Mouse (Mus musculus): ENCODE measurements around the gene Ccnf. TPM values are rescaled to one million over a fixed set of nuclear protein-coding genes. Genes with fewer than 3 reads are reported as not detected.

Gene Ccnf
- total RNA-seq (2012; rRNA removed) (40.1 and 40.9 TPM in 2 replicates), total RNA-seq (2014; rRNA removed) (26.4 and 27.7 TPM in 2 replicates), polyA plus RNA-seq (2012; ENCODE audit: insufficient read length, low read depth) (57.6 and 60.7 TPM in 2 replicates)

DNA sequence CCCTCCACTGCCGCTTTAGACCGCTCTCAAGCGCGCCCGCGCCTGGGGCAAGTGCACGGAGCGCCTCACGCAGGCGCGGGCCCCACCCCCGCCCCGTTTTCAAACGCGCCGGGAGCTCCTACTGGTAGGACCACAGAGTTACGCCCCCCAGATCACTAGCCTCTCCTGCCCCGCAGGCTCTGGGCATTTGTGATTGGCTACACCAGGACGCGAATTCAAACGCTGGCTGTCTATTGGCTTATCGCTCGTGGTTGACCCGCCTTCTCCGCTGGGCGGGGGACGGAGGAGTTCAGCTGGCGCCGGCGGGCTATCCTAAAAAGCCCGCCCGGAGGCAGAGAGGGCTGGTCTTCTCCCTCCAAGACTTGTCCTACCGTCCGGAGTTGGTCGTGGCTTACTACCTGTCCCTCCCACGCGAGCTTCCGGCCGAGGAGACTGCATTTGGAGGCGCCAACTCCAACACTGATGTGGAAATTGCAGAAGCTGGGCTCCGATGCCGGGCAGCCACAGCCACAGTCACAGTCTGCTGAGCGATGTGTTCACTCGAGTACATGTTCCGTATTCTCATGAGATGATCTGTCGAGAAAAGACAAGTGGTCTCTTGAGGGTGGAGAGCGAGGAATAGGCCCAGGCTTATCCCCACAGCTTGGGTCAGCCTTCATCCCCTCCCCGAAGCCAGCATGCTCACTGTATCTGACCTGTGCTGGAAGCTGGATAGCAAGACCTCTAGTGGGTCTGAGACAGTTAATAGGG is at the start of gene Ccnf:
Gene Ccnf, minus strand, starts transcription at position 165 of the 750 bp plus-strand sequence.
- no peaks in the 10 kb centered on the region for H3K9me3 ChIP-seq (replicated peaks; ENCODE audit: low read length)
- peaks cover 15% of the 10 kb centered on the region for H3K79me2 ChIP-seq (replicated peaks; ENCODE audit: control insufficient read depth, extremely low read depth, insufficient read depth, poor library complexity, severe bottlenecking)
- H3K36me3 ChIP-seq (replicated peaks in 1 of 2; ENCODE audit: control insufficient read depth in 1 of 2, insufficient read depth in 1 of 2, low read length in 1 of 2): peaks cover 11 to 22% of the 10 kb centered on the region in 2 experiments
- H3K4me3 ChIP-seq (replicated peaks in 1 of 3; ENCODE audit: low read depth in 2 of 3, low read length in 2 of 3, poor library complexity in 1 of 3): peak within 1 kb of the TSS; percentile 73 to 93 (median 81)
- DNase-seq (ENCODE audit: extremely low read depth): peak; percentile 98
- TF ChIP-seq JUN (IDR thresholded peaks at IDR 0.05; ENCODE audit: insufficient read depth, low read depth, low read length): no peak
- TF ChIP-seq GABPA (IDR thresholded peaks at IDR 0.05; ENCODE audit: insufficient replicate concordance, low read depth, low read length): no peak
- no peak for TF ChIP-seq CTCF (conservative IDR thresholded peaks at IDR 0.05 in 1 of 2, IDR thresholded peaks at IDR 0.05 in 1 of 2; ENCODE audit: low read depth in 2 of 2, low read length in 2 of 2)
- peak; percentile 89 for TF ChIP-seq SIN3A (IDR thresholded peaks at IDR 0.05; ENCODE audit: low read length)
- TF ChIP-seq IRF4 (IDR thresholded peaks at IDR 0.05; ENCODE audit: low read depth, low read length): peak; percentile 26
- TF ChIP-seq RAD21 (IDR thresholded peaks at IDR 0.05; ENCODE audit: low read depth, low read length): no peak
- peak; percentile 53; the same call in 1 of the 2 replicates for TF ChIP-seq TBP (conservative IDR thresholded peaks at IDR 0.05; ENCODE audit: low read depth, low read length)
- no peak for TF ChIP-seq ETS1 (conservative IDR thresholded peaks at IDR 0.05; ENCODE audit: low read depth, low read length)
- TF ChIP-seq ZNF384 (IDR thresholded peaks at IDR 0.05; ENCODE audit: low read depth, low read length): no peak
- TF ChIP-seq TCF12 (IDR thresholded peaks at IDR 0.05; ENCODE audit: low read depth, low read length): peak; percentile 83
- TF ChIP-seq CHD2 (IDR thresholded peaks at IDR 0.05; ENCODE audit: low read length): peak; percentile 92
- no peak for TF ChIP-seq CHD1 (IDR thresholded peaks at IDR 0.05; ENCODE audit: low read depth, low read length)
- peak; percentile 66; the same call in 1 of the 2 replicates for TF ChIP-seq POLR2AphosphoS2 (IDR thresholded peaks at IDR 0.05; ENCODE audit: low read depth, low read length)
- TF ChIP-seq EP300 (IDR thresholded peaks at IDR 0.05; ENCODE audit: low read length): no peak
- no peak for TF ChIP-seq JUND (conservative IDR thresholded peaks at IDR 0.05; ENCODE audit: low read depth, low read length)
- peak; percentile 96 for TF ChIP-seq MAZ (IDR thresholded peaks at IDR 0.05; ENCODE audit: low read depth, low read length)
- TF ChIP-seq POLR2A (IDR thresholded peaks at IDR 0.05; ENCODE audit: low read depth, low read length): peak; percentile 94
- TF ChIP-seq MAX (IDR thresholded peaks at IDR 0.05; ENCODE audit: low read length): peak; percentile 54; the same call in 1 of the 2 replicates
- TF ChIP-seq ELF1 (IDR thresholded peaks at IDR 0.05; ENCODE audit: low read depth, low read length): peak; percentile 46; the same call in 1 of the 2 replicates
- TF ChIP-seq PAX5 (IDR thresholded peaks at IDR 0.05; ENCODE audit: low read length): no peak
- TF ChIP-seq UBTF (IDR thresholded peaks at IDR 0.05; ENCODE audit: low read depth, low read length): no peak
- no peak for TF ChIP-seq USF1 (IDR thresholded peaks at IDR 0.05; ENCODE audit: low read depth, low read length)
- no peak for TF ChIP-seq ZKSCAN1 (IDR thresholded peaks at IDR 0.05; ENCODE audit: borderline replicate concordance, low read depth, low read length)
- no peak for TF ChIP-seq MYC (IDR thresholded peaks at IDR 0.05; ENCODE audit: low read depth, low read length)
- no peak for TF ChIP-seq MEF2A (IDR thresholded peaks at IDR 0.05; ENCODE audit: borderline replicate concordance, low read depth, low read length)
- no peak; the same call in 1 of the 2 replicates for TF ChIP-seq BHLHE40 (IDR thresholded peaks at IDR 0.05; ENCODE audit: low read depth, low read length)
- TF ChIP-seq ZMIZ1 (IDR thresholded peaks at IDR 0.05; ENCODE audit: low read depth, low read length): peak; percentile 91
- TF ChIP-seq USF2 (conservative IDR thresholded peaks at IDR 0.05; ENCODE audit: low read depth, low read length): no peak
- TF ChIP-seq ZC3H11A (IDR thresholded peaks at IDR 0.05; ENCODE audit: low read depth, low read length): no peak
- peak; percentile 93 for TF ChIP-seq NRF1 (IDR thresholded peaks at IDR 0.05; ENCODE audit: low read depth, low read length)
- peak; percentile 65 for TF ChIP-seq NELFE (IDR thresholded peaks at IDR 0.05; ENCODE audit: low read depth, low read length)
- TF ChIP-seq HCFC1 (IDR thresholded peaks at IDR 0.05; ENCODE audit: low read depth, low read length): peak; percentile 41; the same call in 1 of the 2 replicates
- no peak for TF ChIP-seq SMC3 (IDR thresholded peaks at IDR 0.05; ENCODE audit: low read depth, low read length)
- TF ChIP-seq MAFK (IDR thresholded peaks at IDR 0.05; ENCODE audit: insufficient replicate concordance, low read length): no peak
- TF ChIP-seq RCOR1 (conservative IDR thresholded peaks at IDR 0.05; ENCODE audit: low read depth, low read length): no peak
- peak; percentile 79; the same call in 1 of the 2 replicates for TF ChIP-seq E2F4 (IDR thresholded peaks at IDR 0.05; ENCODE audit: insufficient replicate concordance, low read depth, low read length)
- 0 out of 2 replicates have a peak, but pooled peaks have one; percentile 64 for TF ChIP-seq KAT2A (IDR thresholded peaks at IDR 0.05; ENCODE audit: insufficient replicate concordance, low read length)
- peak; percentile 84 for TF ChIP-seq MXI1 (IDR thresholded peaks at IDR 0.05; ENCODE audit: low read depth, low read length)
- no peaks in the 10 kb centered on the region for H3K27me3 ChIP-seq (replicated peaks)
- peak within 1 kb of the TSS; percentile 30; the same call in 1 of the 2 replicates for H3K27ac ChIP-seq (ENCODE audit: insufficient read depth, low read depth)
- H3K9ac ChIP-seq (ENCODE audit: insufficient read depth, low read depth): peak within 1 kb of the TSS; percentile 76
- peaks cover 5 to 22% of the 10 kb centered on the region in 2 experiments; a peak in 3 of 4 replicates for H3K4me1 ChIP-seq (ENCODE audit: control insufficient read depth in 1 of 2, insufficient read depth in 2 of 2)
- dilution Hi-C loops (cut with MboI; ENCODE audit: extremely low pct_ligation_motif_present, extremely low pct_unique_long_range_greater_than_20kb, low sequenced_read_pairs): no loop called here
- H3K4me2 ChIP-seq (ENCODE audit: insufficient read depth, low read depth, poor library complexity, severe bottlenecking): peak within 1 kb of the TSS; percentile 97
- in situ Hi-C loops (cut with MboI; ENCODE audit: low pct_ligation_motif_present, low pct_unique_long_range_greater_than_20kb, low sequenced_read_pairs): no loop called here
